Mouse (Mus musculus) kidney, embryonic 16.5 days (tissue): ENCODE measurements at regions not wholly inside any gene's neighbourhood (a gene's known extent, or its start where the extent isn't known, plus 50 kb on each side); places are given as distances from the start of the nearest gene placed in this dataset.

ENCODE experiments used
- ATAC-seq: fragments of 200-750 bp; cut with Nextera tagmentation; 2 replicates; pipeline ENCODE4 v1.8.0; 2017; ENCODE audit warnings: moderate TSS enrichment; ENCODE audit not compliant: low FRiP score, low TSS enrichment
- H3K27ac ChIP-seq: fragments of 300-500 bp; sonication (generic); 2 replicates; pipeline ENCODE4 v1.5.1; 2014; ENCODE audit warnings: low read length
- H3K27me3 ChIP-seq: fragments of 300-500 bp; sonication (generic); 2 replicates; pipeline ENCODE4 v1.6.1; 2014; ENCODE audit warnings: low read length, control low read depth, mixed read lengths; ENCODE audit not compliant: insufficient read depth
- H3K36me3 ChIP-seq: fragments of 300-500 bp; sonication (generic); 2 replicates; pipeline ENCODE4 v1.6.1; 2014; ENCODE audit warnings: low read length, control low read depth, mixed read lengths; ENCODE audit not compliant: insufficient read depth
- H3K4me1 ChIP-seq: fragments of 300-500 bp; sonication (generic); 2 replicates; pipeline ENCODE4 v1.6.1; 2014; ENCODE audit warnings: low read length, control low read depth, mixed read lengths; ENCODE audit not compliant: insufficient read depth
- H3K4me2 ChIP-seq: fragments of 300-500 bp; sonication (generic); replicated peaks from 2 replicates; pipeline ENCODE4 v1.6.1; 2014; ENCODE audit warnings: low read depth, low read length
- H3K4me3 ChIP-seq: fragments of 300-500 bp; sonication (generic); 2 replicates; pipeline ENCODE4 v1.5.1; 2014; ENCODE audit warnings: mild to moderate bottlenecking, low read length
- H3K9ac ChIP-seq: fragments of 300-500 bp; sonication (generic); replicated peaks from 2 replicates; pipeline ENCODE4 v1.6.1; 2014; ENCODE audit warnings: low read length
- H3K9me3 ChIP-seq: fragments of 300-500 bp; sonication (generic); 2 replicates; pipeline ENCODE4 v1.6.1; 2016; ENCODE audit warnings: low read length, control low read depth
- WGBS: fragments of 180-500 bp; shearing (Covaris S2); extraction: QIAGEN DNeasy Blood & Tissue Kit; methylation state at CpG from one replicate; pipeline ENCODE4 v1.1.7; 2014; 5-methylcytosine and 5-hydroxymethylcytosine counted together

DNA sequence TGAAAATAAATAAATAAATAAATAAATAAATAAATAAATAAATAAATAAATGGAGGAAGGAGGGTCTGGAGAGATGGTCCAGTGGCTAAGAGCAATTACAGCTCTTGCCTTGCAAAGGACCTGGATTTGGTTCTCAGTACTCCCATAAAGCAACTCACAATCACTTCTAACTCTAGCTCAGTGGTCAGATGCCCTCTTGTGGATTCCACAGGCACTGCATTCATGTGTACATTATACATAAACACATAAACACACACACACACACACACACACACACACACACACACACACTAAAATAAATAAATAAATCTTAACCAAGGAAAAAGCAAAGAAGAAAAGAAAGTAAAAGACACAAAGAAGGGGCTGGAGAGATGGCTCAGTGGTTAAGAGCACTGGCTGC lies 74.2 kb upstream of the Dhx40 start:
- no peak overlapping the region for H3K4me2 ChIP-seq
- no peak overlapping the region for H3K4me3 ChIP-seq
- no peak overlapping the region for H3K27ac ChIP-seq
- H3K27me3 ChIP-seq, result no peaks in the 10 kb centered on the region
- no peaks in the 10 kb centered on the region for H3K36me3 ChIP-seq
- no peak for ATAC-seq
- no peak overlapping the region for H3K9ac ChIP-seq
- H3K4me1 ChIP-seq, result no peaks in the 10 kb centered on the region
- H3K9me3 ChIP-seq, result no peaks in the 10 kb centered on the region

DNA sequence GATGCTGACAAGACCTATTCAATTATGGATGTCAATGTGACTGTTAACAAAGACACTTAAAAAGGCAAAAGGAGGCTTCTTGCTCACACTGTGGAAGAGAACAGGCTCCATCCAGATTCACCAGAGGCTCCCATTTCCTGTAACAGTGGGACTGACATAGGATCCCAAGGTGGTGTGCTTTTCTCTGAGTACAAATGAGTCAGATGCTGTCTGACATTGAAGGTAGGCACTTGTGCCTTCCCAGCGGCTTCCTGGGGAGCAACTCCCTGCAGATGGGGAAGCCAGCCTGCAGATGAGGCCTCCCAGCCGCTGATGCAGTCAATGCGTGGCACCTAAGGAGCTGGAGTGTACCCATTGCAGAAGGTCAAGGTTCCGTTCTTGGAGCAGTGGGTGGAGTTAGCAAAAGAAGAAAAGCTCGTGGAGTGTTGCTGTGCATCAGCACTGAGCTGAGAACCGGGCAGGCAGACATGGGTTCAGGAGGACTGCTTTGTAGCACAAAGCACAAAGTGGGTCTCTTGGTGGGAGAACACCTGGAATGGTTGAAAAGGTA lies 71.9 kb upstream of the Dhx40 start:
- ATAC-seq, result no peak
- Histone ChIP-seq H3K9me3 (no peaks in the 10 kb centered on the region), H3K4me1 (peaks cover 4% of the 10 kb centered on the region; the same call in 1 of the 2 replicates), H3K4me2 (no peak overlapping the region), H3K9ac (no peak overlapping the region), H3K27ac (no peak overlapping the region), H3K27me3 (no peaks in the 10 kb centered on the region), H3K4me3 (no peak overlapping the region), H3K36me3 (no peaks in the 10 kb centered on the region)
- WGBS, result 66% methylated on average over 6 of the region's 6 CpGs

DNA sequence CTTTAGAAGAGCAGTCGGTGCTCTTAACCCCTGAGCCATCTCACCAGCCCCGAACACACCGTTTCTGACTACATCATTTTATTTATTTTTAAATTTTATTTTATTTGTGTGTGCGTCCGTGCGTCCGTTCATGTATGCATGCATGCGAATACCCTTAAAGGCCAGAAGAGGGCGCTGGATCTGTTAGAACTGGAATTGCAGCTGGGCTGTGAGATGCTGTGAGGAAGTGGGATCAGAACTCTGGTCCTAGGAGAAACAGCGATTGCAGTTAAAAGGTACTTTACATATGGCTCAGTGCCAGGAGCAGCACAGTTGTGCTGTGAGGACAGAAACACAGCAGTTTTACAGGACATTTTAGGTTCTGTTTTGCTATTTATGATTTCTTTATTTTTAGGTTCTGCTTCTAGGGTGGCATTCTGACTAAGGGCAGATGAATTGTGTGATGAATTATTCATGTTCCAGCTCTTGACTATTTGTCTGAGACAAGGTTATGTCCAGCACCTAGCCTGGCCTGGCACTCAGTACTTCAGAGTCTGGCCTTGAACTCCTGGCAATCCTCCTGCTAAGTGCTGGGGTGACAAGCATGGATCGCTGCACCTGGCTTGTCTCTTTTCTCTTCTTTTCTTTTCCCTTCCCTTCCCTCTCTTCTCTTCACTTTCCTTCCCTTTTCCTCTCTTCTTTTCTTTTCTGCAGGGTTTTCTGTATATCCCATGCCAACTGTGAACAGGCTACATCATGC lies 71.0 kb upstream of the Dhx40 start:
- ATAC-seq, result no peak
- H3K9ac ChIP-seq, result no peak overlapping the region

DNA sequence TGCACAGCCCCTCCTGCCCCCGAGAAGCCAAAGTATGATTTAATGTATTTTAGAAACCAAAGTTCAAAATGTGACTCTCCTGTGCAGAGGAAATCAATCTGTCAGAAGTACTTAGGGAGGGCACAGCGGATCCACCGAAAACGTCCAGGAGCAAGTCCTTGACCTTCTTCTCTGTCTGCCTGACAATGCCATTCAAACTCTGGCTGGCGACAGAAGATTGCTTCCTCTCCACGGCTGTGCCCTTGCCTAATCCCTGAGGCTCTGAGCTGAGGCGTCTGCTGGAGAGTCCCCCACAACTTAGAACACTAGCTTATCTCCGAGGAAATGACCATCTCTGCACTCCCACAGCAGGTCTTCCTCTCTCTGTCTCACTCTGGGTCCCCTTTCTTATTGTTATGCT lies 69.0 kb upstream of the Dhx40 start:
- no peaks in the 10 kb centered on the region for H3K9me3 ChIP-seq
- no peak overlapping the region for H3K9ac ChIP-seq
- H3K36me3 ChIP-seq, result no peaks in the 10 kb centered on the region
- no peak overlapping the region for H3K4me2 ChIP-seq
- peaks cover 29% of the 10 kb centered on the region for H3K4me1 ChIP-seq
- H3K4me3 ChIP-seq, result no peak overlapping the region
- no peak for ATAC-seq
- H3K27ac ChIP-seq, result no peak overlapping the region
- H3K27me3 ChIP-seq, result no peaks in the 10 kb centered on the region
- 23% methylated on average over 8 of the region's 8 CpGs for WGBS

More for the DNA sequence above, 71.0 kb upstream of the Dhx40 start:
- Histone ChIP-seq H3K36me3 (no peaks in the 10 kb centered on the region), H3K9me3 (no peaks in the 10 kb centered on the region), H3K27me3 (no peaks in the 10 kb centered on the region), H3K27ac (no peak overlapping the region), H3K4me2 (no peak overlapping the region), H3K4me1 (peaks cover 10% of the 10 kb centered on the region), H3K4me3 (no peak overlapping the region)
- WGBS, result 84% methylated on average over 11 of the region's 11 CpGs

DNA sequence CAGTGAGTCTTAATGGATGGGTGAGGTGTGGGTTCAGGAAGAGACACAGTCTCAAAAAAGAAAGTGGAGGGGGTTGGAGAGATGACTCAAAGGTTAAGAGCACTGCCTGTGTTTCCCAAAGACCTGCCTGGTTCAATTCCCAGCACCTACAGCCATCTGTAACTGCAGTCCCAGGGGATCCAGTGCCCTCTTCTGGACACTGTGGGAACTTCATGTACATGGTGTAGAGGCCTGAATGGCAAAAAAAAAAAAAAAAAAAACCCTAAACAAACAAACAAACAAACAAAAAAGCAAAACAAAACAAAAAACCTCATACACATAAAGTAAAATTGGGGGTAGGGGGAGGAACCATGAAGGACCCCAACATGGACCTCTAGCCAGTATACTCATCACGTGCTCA lies 68.2 kb upstream of the Dhx40 start:
- WGBS, result 55% methylated on average over 1 of the region's 1 CpGs
- no peak overlapping the region for H3K4me3 ChIP-seq
- peaks cover 29% of the 10 kb centered on the region for H3K4me1 ChIP-seq
- H3K27ac ChIP-seq, result no peak overlapping the region
- H3K36me3 ChIP-seq, result no peaks in the 10 kb centered on the region
- no peak overlapping the region for H3K9ac ChIP-seq
- no peak overlapping the region for H3K4me2 ChIP-seq
- H3K9me3 ChIP-seq, result no peaks in the 10 kb centered on the region
- no peaks in the 10 kb centered on the region for H3K27me3 ChIP-seq
- no peak for ATAC-seq

DNA sequence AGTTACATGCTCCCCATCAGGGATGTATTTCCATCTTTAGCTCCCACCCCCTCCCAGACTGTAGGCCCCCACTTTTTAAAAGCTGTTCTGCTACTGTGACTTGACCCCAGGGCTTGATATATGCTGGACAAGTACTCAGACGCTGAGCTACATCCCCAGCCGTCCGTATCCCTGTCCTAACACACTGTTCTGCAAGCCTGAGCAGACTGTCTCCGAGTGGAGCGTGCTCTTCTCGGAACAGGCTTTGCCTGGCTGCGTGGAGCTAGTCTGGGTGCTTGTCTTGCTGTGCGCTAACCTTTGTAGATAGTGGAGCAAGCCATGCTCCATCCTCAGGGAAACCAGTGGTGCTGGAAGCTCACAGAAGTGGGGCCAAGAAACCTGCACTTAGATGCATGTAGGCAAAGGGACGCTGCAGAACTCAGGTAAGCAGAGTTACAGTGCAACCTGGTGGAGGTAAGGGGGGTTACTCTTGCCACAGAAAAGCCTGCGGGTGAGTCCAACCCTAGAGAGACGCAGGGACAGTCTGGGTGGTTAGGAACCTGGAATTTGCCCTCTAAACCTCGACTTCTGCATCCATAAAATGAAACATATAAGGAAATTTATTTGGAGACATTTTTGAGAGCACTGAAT lies 67.2 kb upstream of the Dhx40 start:
- 42% methylated on average over 12 of the region's 12 CpGs for WGBS
- H3K4me2 ChIP-seq, result no peak overlapping the region
- H3K9me3 ChIP-seq, result no peaks in the 10 kb centered on the region
- no peaks in the 10 kb centered on the region for H3K36me3 ChIP-seq
- no peak overlapping the region for H3K9ac ChIP-seq
- ATAC-seq, result peak; percentile 53
- H3K27me3 ChIP-seq, result no peaks in the 10 kb centered on the region
- H3K4me1 ChIP-seq, result peaks cover 36% of the 10 kb centered on the region
- no peak overlapping the region for H3K27ac ChIP-seq
- no peak overlapping the region for H3K4me3 ChIP-seq

DNA sequence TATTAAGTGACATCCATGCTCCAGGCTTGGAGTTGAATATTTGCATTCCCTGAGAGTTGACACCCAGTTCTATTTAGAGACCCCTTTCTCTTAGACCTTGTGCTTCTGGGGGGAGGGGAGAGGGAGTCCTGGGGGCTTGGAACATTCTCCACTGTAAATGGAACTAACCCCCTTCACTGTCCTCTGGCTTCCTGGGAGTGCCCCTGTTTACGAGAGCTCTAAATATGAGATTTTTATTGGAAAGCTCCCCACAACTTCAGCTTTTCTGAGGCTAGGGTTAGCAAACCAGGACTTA lies 65.8 kb upstream of the Dhx40 start:
- H3K27ac ChIP-seq, result peak overlapping the region; percentile 67; the same call in 1 of the 2 replicates
- no peaks in the 10 kb centered on the region for H3K27me3 ChIP-seq
- 55% methylated on average over 1 of the region's 1 CpGs for WGBS
- H3K9me3 ChIP-seq, result no peaks in the 10 kb centered on the region
- no peaks in the 10 kb centered on the region for H3K36me3 ChIP-seq
- H3K4me3 ChIP-seq, result no peak overlapping the region
- H3K4me1 ChIP-seq, result peaks cover 38% of the 10 kb centered on the region
- H3K4me2 ChIP-seq, result no peak overlapping the region
- 0 out of 2 replicates have a peak overlapping the region, but pooled peaks have one; percentile 12 for H3K9ac ChIP-seq
- no peak for ATAC-seq

DNA sequence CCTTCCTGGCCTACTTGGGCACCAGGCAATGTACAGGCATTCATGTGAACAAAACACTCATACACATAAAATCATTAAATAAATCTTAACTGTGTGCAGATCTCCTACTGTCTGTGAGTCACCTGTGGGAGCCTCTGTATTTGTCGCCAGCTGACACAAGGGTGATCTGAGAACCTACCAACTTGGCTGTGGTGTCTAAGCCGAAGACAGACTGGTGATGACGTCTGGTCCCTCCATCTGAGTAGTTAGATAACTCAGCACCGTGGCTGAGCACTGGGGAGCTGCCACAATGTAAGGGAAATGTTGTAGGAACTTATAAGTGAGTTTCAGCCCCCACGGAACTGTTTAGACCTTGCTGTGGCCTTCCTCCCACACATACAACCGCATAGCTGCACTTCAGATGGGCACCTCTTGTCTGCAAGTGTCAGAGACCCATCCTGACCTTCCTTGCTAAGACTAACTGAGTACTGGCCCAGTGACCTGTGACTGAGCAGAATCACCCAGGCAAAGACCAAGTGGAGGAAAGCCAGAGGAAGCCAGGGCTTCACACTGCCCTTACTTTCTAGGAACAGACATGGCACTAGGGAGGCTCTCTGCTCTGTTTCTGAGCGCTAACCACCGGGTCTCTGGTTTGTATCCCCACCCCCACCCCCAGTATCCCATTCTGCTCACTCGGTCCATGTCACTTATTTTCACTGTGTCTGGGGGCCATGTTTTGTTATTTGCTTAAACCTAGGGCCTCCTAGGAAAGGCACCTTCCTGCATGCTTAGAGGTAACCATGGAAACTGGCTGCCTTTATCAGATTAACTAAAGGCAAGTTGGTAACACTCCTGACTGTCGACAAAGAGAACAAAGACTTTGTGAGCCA lies 65.2 kb upstream of the Dhx40 start:
- Histone ChIP-seq H3K9ac (peak overlapping the region; percentile 29; the same call in 1 of the 2 replicates), H3K4me3 (no peak overlapping the region), H3K4me1 (peaks cover 43% of the 10 kb centered on the region), H3K27ac (peak overlapping the region; percentile 67), H3K27me3 (no peaks in the 10 kb centered on the region), H3K4me2 (no peak overlapping the region), H3K36me3 (no peaks in the 10 kb centered on the region), H3K9me3 (no peaks in the 10 kb centered on the region)
- ATAC-seq, result peak; percentile 28
- WGBS, result 51% methylated on average over 10 of the region's 10 CpGs

DNA sequence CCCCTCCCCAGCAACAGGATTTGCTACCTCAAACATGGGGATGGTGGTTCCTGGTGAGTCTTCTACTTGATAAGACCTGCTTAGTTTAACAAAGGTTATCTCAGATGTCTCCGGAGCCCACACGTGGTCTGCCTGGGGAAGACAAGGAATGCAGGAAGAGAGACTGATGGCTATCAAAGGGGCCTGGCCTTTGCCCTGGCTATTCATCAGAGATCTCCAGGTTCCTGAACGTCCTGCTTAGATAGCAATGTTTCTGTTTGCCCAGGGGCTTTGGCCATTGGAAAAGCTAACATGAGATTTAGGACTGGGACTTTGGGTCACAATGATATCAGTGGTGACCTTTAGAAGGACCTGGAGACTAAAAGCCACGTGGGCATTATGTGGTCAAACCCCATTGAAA lies 64.2 kb upstream of the Dhx40 start:
- no peak for ATAC-seq
- H3K27me3 ChIP-seq, result no peaks in the 10 kb centered on the region
- no peak overlapping the region for H3K4me3 ChIP-seq
- no peak overlapping the region for H3K27ac ChIP-seq
- H3K9me3 ChIP-seq, result no peaks in the 10 kb centered on the region
- 39% methylated on average over 4 of the region's 4 CpGs for WGBS
- H3K4me2 ChIP-seq, result no peak overlapping the region
- peaks cover 50% of the 10 kb centered on the region for H3K4me1 ChIP-seq
- H3K9ac ChIP-seq, result no peak overlapping the region
- no peaks in the 10 kb centered on the region for H3K36me3 ChIP-seq
